Mouse (Mus musculus) megakaryocyte, embryonic 14.5 days (primary cell): ENCODE data around the gene Zdhhc17.

Experiments used
- FLI1 ChIP-seq: IDR thresholded peaks from 2 replicates; pipeline ENCODE4 v1.6.1; 2012; ENCODE audit warnings: low read length, inconsistent platforms, mixed read lengths
- GATA1 ChIP-seq: IDR thresholded peaks from 3 replicates; pipeline ENCODE4 v1.6.1; 2012; ENCODE audit warnings: mixed read lengths, low read length, inconsistent platforms, borderline replicate concordance

- TF ChIP-seq FLI1 (no peak), GATA1 (no peak)
These were observed 51.1 kb downstream of the Zdhhc17 start for GRCm38 (mm10) chr10:110958879-110959278.
